Mouse (Mus musculus) stomach, embryonic 14.5 days (tissue): ENCODE measurements at regions not wholly inside any gene's neighbourhood (a gene's known extent, or its start where the extent isn't known, plus 50 kb on each side); places are given as distances from the start of the nearest gene placed in this dataset.

Experiments
- ATAC-seq: fragments of 200-750 bp; cut with Nextera tagmentation; 2 replicates; pipeline ENCODE4 v1.8.0; 2017; ENCODE audit warnings: low read depth, moderate TSS enrichment; ENCODE audit not compliant: insufficient number of reproducible peaks, insufficient read depth, low FRiP score
- H3K27ac ChIP-seq: fragments of 300-500 bp; sonication (generic); 2 replicates; pipeline ENCODE4 v1.5.1; 2014; ENCODE audit warnings: mild to moderate bottlenecking, low read length, moderate library complexity, mixed read lengths
- H3K27me3 ChIP-seq: fragments of 300-500 bp; sonication (generic); 2 replicates; pipeline ENCODE4 v1.6.1; 2014; ENCODE audit warnings: low read length, control low read depth, mixed read lengths; ENCODE audit not compliant: control insufficient read depth, insufficient read depth
- H3K36me3 ChIP-seq: fragments of 300-500 bp; sonication (generic); 2 replicates; pipeline ENCODE4 v1.6.1; 2014; ENCODE audit warnings: mild to moderate bottlenecking, control low read depth, low read length, moderate library complexity, mixed read lengths; ENCODE audit not compliant: control insufficient read depth, insufficient read depth
- H3K4me1 ChIP-seq: fragments of 300-500 bp; sonication (generic); 2 replicates; pipeline ENCODE4 v1.6.1; 2014; ENCODE audit warnings: low read length, control low read depth, mixed read lengths; ENCODE audit not compliant: control insufficient read depth, insufficient read depth
- H3K4me2 ChIP-seq: fragments of 300-500 bp; sonication (generic); replicated peaks from 2 replicates; pipeline ENCODE4 v1.6.1; 2014; ENCODE audit warnings: low read depth, low read length, control low read depth
- H3K4me3 ChIP-seq: fragments of 300-500 bp; sonication (generic); 2 replicates; pipeline ENCODE4 v1.5.1; 2014; ENCODE audit warnings: low read depth, low read length, control low read depth
- H3K9ac ChIP-seq: fragments of 300-500 bp; sonication (generic); replicated peaks from 2 replicates; pipeline ENCODE4 v1.6.1; 2014; ENCODE audit warnings: low read depth, mild to moderate bottlenecking, control low read depth, low read length, moderate library complexity, mixed read lengths
- H3K9me3 ChIP-seq: fragments of 300-500 bp; sonication (generic); 2 replicates; pipeline ENCODE4 v1.6.1; 2016; ENCODE audit warnings: low read depth, low read length, control low read depth; ENCODE audit not compliant: control insufficient read depth
- WGBS: fragments of 180-500 bp; shearing (Covaris S2); extraction: QIAGEN DNeasy Blood & Tissue Kit; methylation state at CpG from one replicate; pipeline ENCODE4 v1.1.7; 2014; 5-methylcytosine and 5-hydroxymethylcytosine counted together

DNA sequence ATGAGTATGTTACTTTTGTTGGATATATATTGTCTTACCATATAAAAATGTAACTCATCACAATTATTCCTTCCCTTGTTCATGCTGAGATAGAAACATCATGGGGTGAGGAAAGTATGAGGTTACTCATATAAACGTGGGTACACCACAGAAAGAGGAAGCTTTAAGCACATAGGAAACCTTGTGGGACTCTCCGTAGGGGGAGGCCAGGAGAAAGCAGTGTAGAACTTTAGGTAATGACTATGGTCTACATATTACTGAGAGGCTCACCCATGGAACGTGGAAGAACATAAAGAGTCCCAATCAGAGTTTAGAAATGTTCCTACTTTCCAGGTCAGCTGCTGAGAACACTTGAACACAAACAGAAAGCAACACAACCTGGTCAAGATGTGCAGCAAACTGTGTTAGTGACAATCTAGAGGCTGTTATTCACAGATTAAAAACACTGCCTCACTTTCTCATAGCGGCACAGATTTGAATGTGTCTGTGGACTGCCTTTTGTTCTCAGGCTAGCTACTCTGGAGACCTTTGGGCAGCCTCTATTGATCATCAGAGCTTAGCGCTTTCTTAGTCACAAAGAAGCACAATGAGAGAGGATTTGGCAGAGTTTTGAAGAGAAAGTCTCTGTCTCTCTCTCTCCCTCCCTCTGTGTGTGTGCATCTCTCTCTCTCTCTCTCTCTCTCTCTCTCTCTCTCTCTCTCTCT is 51.4 kb upstream of the Tab2 start:
- Histone ChIP-seq H3K9me3 (no peaks in the 10 kb centered on the region), H3K36me3 (no peaks in the 10 kb centered on the region), H3K4me3 (no peak overlapping the region), H3K9ac (no peak overlapping the region), H3K27ac (no peak overlapping the region), H3K27me3 (no peaks in the 10 kb centered on the region), H3K4me2 (no peak overlapping the region), H3K4me1 (no peaks in the 10 kb centered on the region)
- WGBS: 67% methylated on average over 5 of the region's 5 CpGs
- no peak for ATAC-seq
